Mouse (Mus musculus): ENCODE data around the gene Ttll1. TPM values are rescaled to one million over a fixed set of nuclear protein-coding genes. Genes with fewer than 3 reads are reported as not detected.

Ttll1 gene
- polyA plus RNA-seq, 1 experiment from 2014 or later = 18.7 TPM

DNA sequence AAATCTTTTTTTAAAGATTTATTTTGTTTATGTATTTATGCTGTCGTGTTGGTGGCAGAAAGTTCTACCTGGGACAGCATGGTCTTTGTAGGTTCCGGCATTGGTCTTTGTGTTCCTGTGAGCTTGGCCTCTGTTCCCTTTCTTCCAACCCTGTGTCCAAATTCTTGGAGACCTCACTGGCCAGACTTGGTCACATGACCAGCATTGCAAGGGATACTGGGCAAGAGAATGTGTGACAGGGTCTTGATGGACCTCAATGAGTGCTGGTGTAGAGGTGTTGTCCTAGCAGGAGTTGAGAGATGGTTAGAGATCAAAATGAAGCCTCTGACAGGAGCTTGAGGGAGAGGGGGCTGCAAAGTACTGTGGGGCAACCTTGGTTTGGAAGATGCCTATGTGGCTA lies 28.2 kb upstream of the Ttll1 start:
- Histone ChIP-seq H3K4me2 (no peak overlapping the region), H3K4me1 (ENCODE audit: control insufficient read depth, insufficient read depth, low read length) (peaks cover 47% of the 10 kb centered on the region), H3K27ac (ENCODE audit: low read depth, low read length) (no peak overlapping the region), H3K27me3 (ENCODE audit: control insufficient read depth, insufficient read depth, low read length) (no peaks in the 10 kb centered on the region), H3K36me3 (ENCODE audit: control insufficient read depth, insufficient read depth, low read length) (no peaks in the 10 kb centered on the region), H3K9me3 (replicated peaks; ENCODE audit: control insufficient read depth, low read length) (no peaks in the 10 kb centered on the region), H3K9ac (ENCODE audit: low read depth, low read length) (no peak overlapping the region), H3K4me3 (ENCODE audit: low read depth, low read length) (no peak overlapping the region)
- WGBS (ENCODE audit: insufficient replicate concordance) = 93% methylated on average over 2 of the region's 2 CpGs
- ATAC-seq (replicated peaks; ENCODE audit: insufficient number of reproducible peaks, low FRiP score, low TSS enrichment) = no peak

DNA sequence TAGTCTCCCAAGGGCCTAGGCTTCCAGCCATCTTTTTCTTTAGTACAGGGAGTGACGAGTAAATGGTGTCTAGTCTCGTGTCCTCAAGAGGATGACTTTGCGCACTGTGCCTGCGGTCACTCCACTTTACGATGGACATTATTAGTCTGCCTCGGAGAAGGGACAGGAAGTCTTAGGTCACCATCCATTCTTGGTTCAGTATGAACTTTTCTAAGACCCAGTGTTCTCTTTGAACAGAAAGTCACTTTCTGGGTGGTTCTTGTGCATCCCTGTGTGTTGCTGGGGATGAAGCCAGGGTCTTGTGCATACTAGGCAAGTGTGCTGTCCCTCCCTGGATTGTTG lies 25.2 kb upstream of the Ttll1 start:
- H3K9me3 ChIP-seq (replicated peaks; ENCODE audit: control insufficient read depth, low read length) = no peaks in the 10 kb centered on the region
- H3K4me2 ChIP-seq = peak overlapping the region; percentile 16; the same call in 1 of the 2 replicates
- peak overlapping the region; percentile 61; the same call in 1 of the 2 replicates for H3K9ac ChIP-seq (ENCODE audit: low read depth, low read length)
- no peak for ATAC-seq (replicated peaks; ENCODE audit: insufficient number of reproducible peaks, low FRiP score, low TSS enrichment)
- 0 out of 2 replicates have a peak, but pooled peaks cover 3% of the 10 kb centered on the region for H3K36me3 ChIP-seq (ENCODE audit: control insufficient read depth, insufficient read depth, low read length)
- no peak overlapping the region for H3K4me3 ChIP-seq (ENCODE audit: low read depth, low read length)
- 74% methylated on average over 6 of the region's 6 CpGs for WGBS (ENCODE audit: insufficient replicate concordance)
- H3K4me1 ChIP-seq (ENCODE audit: control insufficient read depth, insufficient read depth, low read length) = peaks cover 40% of the 10 kb centered on the region
- H3K27ac ChIP-seq (ENCODE audit: low read depth, low read length) = peak overlapping the region; percentile 80
- no peaks in the 10 kb centered on the region for H3K27me3 ChIP-seq (ENCODE audit: control insufficient read depth, insufficient read depth, low read length)

DNA sequence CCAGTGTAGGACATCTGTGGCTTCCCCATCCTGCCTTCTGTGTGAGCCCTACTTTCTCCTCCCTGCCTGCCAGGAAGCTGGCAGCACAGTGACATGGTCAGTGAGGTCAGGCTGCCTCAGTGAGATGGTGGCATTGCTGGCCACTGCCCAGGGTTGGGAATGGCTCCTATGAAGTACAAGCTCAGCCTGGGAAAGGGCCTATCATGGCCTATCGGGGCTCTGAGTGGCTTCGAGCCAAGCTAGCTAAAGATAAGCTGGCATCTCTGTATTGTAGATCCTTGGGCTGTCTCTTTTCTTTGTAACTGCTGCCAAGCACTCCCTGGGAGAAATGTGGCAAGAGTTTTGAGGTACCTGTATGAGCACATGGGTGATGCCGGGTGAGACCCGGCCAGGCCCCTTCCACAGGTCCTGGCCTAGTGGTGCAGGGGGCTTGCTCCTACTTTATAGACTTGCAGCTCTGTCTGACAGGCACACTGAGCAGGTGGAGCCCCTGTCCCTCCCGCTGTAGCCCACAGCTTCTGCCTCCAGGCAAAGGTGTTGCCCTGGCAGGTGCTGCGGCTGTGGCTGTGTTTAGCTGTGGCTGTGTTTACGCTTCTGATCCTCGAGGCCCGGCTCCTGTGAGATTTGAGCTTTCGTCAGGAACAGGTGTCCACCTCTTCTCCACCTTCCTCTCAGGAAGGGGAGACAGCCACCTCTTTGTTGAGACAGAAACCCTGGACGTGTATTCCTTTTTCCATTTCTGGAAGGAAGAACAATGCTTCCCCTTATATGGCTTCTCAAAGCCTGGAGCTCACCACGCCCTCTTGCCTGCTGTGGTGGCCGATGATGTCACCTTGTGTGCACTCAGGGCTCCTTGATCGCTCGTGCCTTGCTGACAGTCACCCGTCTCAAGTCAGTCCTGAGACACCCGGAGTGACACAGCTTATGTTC lies 24.5 kb upstream of the Ttll1 start:
- Histone ChIP-seq H3K27ac (ENCODE audit: low read depth, low read length) (peak overlapping the region; percentile 80), H3K9ac (ENCODE audit: low read depth, low read length) (peak overlapping the region; percentile 61)
- ATAC-seq (replicated peaks; ENCODE audit: insufficient number of reproducible peaks, low FRiP score, low TSS enrichment) = no peak

DNA sequence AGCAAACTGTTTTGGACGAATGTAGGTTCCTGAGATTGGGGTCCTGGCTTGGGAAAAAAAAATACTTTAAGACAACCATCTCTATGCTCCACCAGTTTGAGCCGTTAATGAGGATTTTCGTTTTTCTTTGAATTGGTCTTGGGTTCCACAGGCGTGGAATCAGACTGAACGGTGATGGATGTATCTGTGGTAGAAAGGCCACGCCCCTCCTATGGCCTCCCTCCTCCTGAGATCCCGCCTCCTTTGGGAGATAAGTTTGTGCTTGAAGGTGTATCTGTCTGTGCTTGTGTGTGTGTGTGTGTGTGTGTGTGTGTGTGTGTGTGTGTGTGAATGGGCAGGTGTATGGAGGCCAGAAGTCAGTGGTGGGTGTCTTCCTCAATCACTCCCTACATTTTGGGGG lies 21.9 kb upstream of the Ttll1 start:
- Histone ChIP-seq H3K36me3 (ENCODE audit: control insufficient read depth, insufficient read depth, low read length) (0 out of 2 replicates have a peak, but pooled peaks cover 3% of the 10 kb centered on the region), H3K9ac (ENCODE audit: low read depth, low read length) (no peak overlapping the region), H3K27me3 (ENCODE audit: control insufficient read depth, insufficient read depth, low read length) (peaks cover 2% of the 10 kb centered on the region; the same call in 1 of the 2 replicates), H3K27ac (ENCODE audit: low read depth, low read length) (no peak overlapping the region), H3K4me1 (ENCODE audit: control insufficient read depth, insufficient read depth, low read length) (peaks cover 46% of the 10 kb centered on the region), H3K4me3 (ENCODE audit: low read depth, low read length) (no peak overlapping the region), H3K9me3 (replicated peaks; ENCODE audit: control insufficient read depth, low read length) (no peaks in the 10 kb centered on the region), H3K4me2 (no peak overlapping the region)
- no peak for ATAC-seq (replicated peaks; ENCODE audit: insufficient number of reproducible peaks, low FRiP score, low TSS enrichment)
- 69% methylated on average over 7 of the region's 7 CpGs for WGBS (ENCODE audit: insufficient replicate concordance)

More for the DNA sequence above, 24.5 kb upstream of the Ttll1 start:
- Histone ChIP-seq H3K4me1 (ENCODE audit: control insufficient read depth, insufficient read depth, low read length) (peaks cover 38% of the 10 kb centered on the region), H3K27me3 (ENCODE audit: control insufficient read depth, insufficient read depth, low read length) (no peaks in the 10 kb centered on the region), H3K36me3 (ENCODE audit: control insufficient read depth, insufficient read depth, low read length) (0 out of 2 replicates have a peak, but pooled peaks cover 3% of the 10 kb centered on the region), H3K4me2 (peak overlapping the region; percentile 16; the same call in 1 of the 2 replicates), H3K4me3 (ENCODE audit: low read depth, low read length) (no peak overlapping the region), H3K9me3 (replicated peaks; ENCODE audit: control insufficient read depth, low read length) (no peaks in the 10 kb centered on the region)
- whole genome bisulfite sequencing (ENCODE audit: insufficient replicate concordance) = 47% methylated on average over 17 of the region's 17 CpGs

DNA sequence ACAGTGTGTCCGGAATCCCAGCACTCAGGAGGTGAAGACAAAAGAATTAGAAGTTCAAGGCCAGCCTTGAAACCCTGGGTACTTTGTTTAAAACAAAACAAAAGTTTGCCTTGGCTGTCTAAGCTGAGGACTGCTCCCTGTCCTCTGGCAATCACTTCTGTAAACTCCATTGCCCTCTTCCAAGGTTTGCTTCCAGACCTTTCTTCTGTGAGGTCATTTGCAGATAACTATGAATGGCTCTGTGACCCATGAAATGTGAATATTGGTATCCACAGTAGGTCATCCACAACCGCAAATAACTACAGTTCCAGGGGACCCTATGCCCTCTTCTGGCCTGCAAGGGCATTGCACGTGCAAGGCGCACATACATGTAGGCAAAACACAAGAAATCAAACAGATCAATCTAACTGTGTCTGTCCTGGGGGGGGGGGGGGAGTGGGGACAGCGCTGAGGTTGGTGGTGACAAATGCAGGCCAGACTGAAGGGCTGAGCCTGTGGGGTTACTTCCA lies 21.3 kb upstream of the Ttll1 start:
- H3K9me3 ChIP-seq (replicated peaks; ENCODE audit: control insufficient read depth, low read length) = no peaks in the 10 kb centered on the region
- H3K27ac ChIP-seq (ENCODE audit: low read depth, low read length) = no peak overlapping the region
- H3K4me3 ChIP-seq (ENCODE audit: low read depth, low read length) = no peak overlapping the region
- 78% methylated on average over 5 of the region's 5 CpGs for WGBS (ENCODE audit: insufficient replicate concordance)
- H3K4me2 ChIP-seq = no peak overlapping the region
- peaks cover 51% of the 10 kb centered on the region for H3K4me1 ChIP-seq (ENCODE audit: control insufficient read depth, insufficient read depth, low read length)
- H3K36me3 ChIP-seq (ENCODE audit: control insufficient read depth, insufficient read depth, low read length) = 0 out of 2 replicates have a peak, but pooled peaks cover 3% of the 10 kb centered on the region
- ATAC-seq (replicated peaks; ENCODE audit: insufficient number of reproducible peaks, low FRiP score, low TSS enrichment) = no peak
- no peak overlapping the region for H3K9ac ChIP-seq (ENCODE audit: low read depth, low read length)
- H3K27me3 ChIP-seq (ENCODE audit: control insufficient read depth, insufficient read depth, low read length) = peaks cover 6% of the 10 kb centered on the region; the same call in 1 of the 2 replicates

DNA sequence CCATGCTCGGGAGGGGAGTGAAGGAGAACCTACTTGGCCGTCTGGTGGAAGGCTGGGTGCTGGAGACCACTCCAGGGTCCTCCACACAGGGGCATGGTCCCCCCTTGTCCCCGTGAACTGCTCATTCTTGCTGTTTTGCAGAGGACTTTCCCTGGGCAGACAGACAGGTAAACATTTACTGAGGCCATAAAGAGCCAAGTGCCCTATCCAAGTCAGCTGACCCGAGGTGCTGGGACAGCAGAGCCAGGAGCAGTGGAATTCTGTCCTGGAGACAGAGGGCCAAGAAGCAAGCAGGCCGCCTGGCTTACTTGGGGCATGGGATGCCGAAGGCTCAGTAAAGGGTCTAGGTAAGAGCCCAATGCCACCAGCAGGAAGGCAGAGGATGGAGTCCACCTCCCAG lies 20.0 kb upstream of the Ttll1 start:
- H3K27me3 ChIP-seq (ENCODE audit: control insufficient read depth, insufficient read depth, low read length) = peaks cover 6% of the 10 kb centered on the region; the same call in 1 of the 2 replicates
- H3K9ac ChIP-seq (ENCODE audit: low read depth, low read length) = no peak overlapping the region
- H3K4me3 ChIP-seq (ENCODE audit: low read depth, low read length) = no peak overlapping the region
- H3K4me2 ChIP-seq = no peak overlapping the region
- H3K9me3 ChIP-seq (replicated peaks; ENCODE audit: control insufficient read depth, low read length) = no peaks in the 10 kb centered on the region
- H3K27ac ChIP-seq (ENCODE audit: low read depth, low read length) = 0 out of 2 replicates have a peak overlapping the region, but pooled peaks have one; percentile 12
- H3K36me3 ChIP-seq (ENCODE audit: control insufficient read depth, insufficient read depth, low read length) = 0 out of 2 replicates have a peak, but pooled peaks cover 3% of the 10 kb centered on the region
- no peak for ATAC-seq (replicated peaks; ENCODE audit: insufficient number of reproducible peaks, low FRiP score, low TSS enrichment)
- peaks cover 54% of the 10 kb centered on the region for H3K4me1 ChIP-seq (ENCODE audit: control insufficient read depth, insufficient read depth, low read length)
- 75% methylated on average over 6 of the region's 6 CpGs for WGBS (ENCODE audit: insufficient replicate concordance)

DNA sequence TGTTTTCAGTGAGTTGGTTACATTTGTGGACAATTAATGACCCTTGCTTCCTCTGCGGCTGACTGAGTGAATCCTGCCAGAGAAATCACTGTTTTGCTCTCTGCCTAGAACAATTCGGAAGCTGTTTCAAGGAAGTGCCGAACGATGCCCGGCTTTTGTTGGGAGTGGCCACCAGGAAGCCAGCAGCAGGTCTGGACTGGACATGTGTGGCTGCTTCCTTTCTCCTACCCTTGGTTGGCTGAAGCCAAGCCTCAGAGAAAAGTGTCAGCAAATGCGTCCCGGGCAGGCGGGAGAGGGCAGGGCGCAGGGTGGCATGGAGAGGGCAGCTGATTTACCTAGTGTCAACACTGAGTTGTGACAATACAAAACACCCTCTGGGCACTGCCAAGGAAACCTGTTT lies 19.5 kb upstream of the Ttll1 start:
- Histone ChIP-seq H3K36me3 (ENCODE audit: control insufficient read depth, insufficient read depth, low read length) (0 out of 2 replicates have a peak, but pooled peaks cover 3% of the 10 kb centered on the region), H3K9me3 (replicated peaks; ENCODE audit: control insufficient read depth, low read length) (no peaks in the 10 kb centered on the region), H3K27me3 (ENCODE audit: control insufficient read depth, insufficient read depth, low read length) (peaks cover 6% of the 10 kb centered on the region; the same call in 1 of the 2 replicates), H3K4me1 (ENCODE audit: control insufficient read depth, insufficient read depth, low read length) (peaks cover 54% of the 10 kb centered on the region), H3K27ac (ENCODE audit: low read depth, low read length) (0 out of 2 replicates have a peak overlapping the region, but pooled peaks have one; percentile 12), H3K4me2 (peak overlapping the region; percentile 7; the same call in 1 of the 2 replicates), H3K4me3 (ENCODE audit: low read depth, low read length) (no peak overlapping the region), H3K9ac (ENCODE audit: low read depth, low read length) (no peak overlapping the region)
- no peak for ATAC-seq (replicated peaks; ENCODE audit: insufficient number of reproducible peaks, low FRiP score, low TSS enrichment)
- 76% methylated on average over 9 of the region's 9 CpGs for WGBS (ENCODE audit: insufficient replicate concordance)

DNA sequence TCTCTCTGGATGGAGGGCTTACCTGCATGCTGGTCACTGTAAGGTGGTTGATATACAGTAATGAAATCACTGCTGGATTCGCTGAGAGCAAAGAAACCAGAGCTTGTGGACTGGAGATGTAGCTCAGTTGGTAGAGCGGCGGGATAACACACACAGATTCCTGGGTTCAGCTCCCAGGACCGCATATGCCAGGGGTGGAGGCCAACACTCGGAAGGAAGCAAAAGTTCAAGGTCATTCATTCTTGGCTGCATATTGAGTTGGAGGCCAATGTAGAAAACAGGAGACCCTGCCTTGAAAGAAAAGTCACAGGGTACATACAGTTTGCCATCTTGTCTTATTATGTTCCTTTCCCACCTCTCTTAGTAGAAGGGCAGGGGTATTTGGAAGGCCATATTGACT lies 19.1 kb upstream of the Ttll1 start:
- Histone ChIP-seq H3K27ac (ENCODE audit: low read depth, low read length) (no peak overlapping the region), H3K36me3 (ENCODE audit: control insufficient read depth, insufficient read depth, low read length) (0 out of 2 replicates have a peak, but pooled peaks cover 3% of the 10 kb centered on the region), H3K27me3 (ENCODE audit: control insufficient read depth, insufficient read depth, low read length) (peaks cover 6% of the 10 kb centered on the region; the same call in 1 of the 2 replicates), H3K4me1 (ENCODE audit: control insufficient read depth, insufficient read depth, low read length) (peaks cover 54% of the 10 kb centered on the region), H3K4me2 (peak overlapping the region; percentile 89), H3K9ac (ENCODE audit: low read depth, low read length) (no peak overlapping the region), H3K9me3 (replicated peaks; ENCODE audit: control insufficient read depth, low read length) (no peaks in the 10 kb centered on the region), H3K4me3 (ENCODE audit: low read depth, low read length) (no peak overlapping the region)
- ATAC-seq (replicated peaks; ENCODE audit: insufficient number of reproducible peaks, low FRiP score, low TSS enrichment) = no peak
- WGBS (ENCODE audit: insufficient replicate concordance) = 78% methylated on average over 5 of the region's 5 CpGs

All from heart, embryonic 11.5 days (tissue).